Mouse (Mus musculus) retina, adult 2 months (tissue): ENCODE measurements around the gene Gm49337.

ENCODE experiments used
- DNase-seq: peaks from one replicate; pipeline ENCODE4 v3.0.0-alpha.2; 2012; ENCODE audit warnings: low read depth, low spot score

Gene Gm49337

DNA sequence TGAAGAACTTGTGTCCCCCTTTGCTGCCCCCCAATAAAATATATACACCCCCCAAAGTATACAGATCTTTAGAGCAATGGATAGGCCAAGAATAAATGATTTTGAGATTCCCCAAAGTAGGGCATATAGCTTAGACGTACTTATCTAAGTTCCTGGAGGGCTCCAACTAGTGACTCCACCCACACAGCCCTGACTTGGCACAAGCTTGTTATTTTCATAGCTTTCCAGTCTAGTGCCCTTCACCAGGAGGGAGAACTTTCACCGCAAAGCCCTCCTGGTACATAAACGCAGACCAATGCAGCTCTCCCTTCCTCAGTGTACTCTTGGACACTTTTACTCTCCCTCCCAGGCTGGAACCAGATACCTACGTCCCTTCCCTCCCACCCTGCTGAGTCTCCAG, 11.0 kb upstream of the Gm49337 start:
- no peak for DNase-seq

DNA sequence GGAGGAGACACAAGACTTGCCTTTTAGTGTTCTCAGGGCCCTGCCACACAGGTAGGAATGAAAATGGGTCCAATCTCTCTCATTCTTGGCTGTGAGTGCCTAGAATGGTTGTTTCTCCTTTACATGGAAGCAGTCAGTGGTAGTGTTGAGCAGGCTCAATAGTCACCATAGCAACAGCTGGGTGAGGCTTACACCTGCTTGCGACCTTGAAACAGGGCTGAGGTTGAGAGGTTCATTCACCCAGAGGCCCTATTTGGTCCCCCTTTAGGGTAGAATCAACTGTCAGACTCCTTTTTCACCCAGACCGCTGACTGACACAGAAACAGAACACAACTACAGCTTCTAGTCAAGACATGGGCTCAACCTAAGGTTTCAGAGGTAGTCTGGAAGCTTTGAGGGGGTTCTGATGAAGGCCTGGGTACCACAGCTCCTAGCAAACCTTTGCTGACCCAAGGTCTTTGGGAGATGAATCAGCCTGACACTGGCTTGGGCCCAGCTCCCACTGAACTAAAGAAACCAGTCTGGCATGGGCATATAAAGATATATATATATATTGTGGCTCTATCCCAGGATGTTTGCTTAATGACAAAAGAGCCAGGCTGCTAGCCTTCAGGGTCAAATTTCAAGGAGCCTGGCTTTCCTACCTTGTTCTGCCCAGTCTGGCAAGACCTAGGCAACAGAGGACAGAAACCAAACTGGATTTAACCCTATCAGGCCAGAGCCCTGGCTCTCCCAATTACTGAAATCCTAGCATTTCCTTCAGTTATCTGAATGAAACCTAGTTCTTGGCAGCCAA, 8.2 kb upstream of the Gm49337 start:
- no peak for DNase-seq

- DNase-seq: no peak
These were observed 7.3 kb upstream of the Gm49337 start for GRCm38 (mm10) chr4:116165708-116166407.

DNA sequence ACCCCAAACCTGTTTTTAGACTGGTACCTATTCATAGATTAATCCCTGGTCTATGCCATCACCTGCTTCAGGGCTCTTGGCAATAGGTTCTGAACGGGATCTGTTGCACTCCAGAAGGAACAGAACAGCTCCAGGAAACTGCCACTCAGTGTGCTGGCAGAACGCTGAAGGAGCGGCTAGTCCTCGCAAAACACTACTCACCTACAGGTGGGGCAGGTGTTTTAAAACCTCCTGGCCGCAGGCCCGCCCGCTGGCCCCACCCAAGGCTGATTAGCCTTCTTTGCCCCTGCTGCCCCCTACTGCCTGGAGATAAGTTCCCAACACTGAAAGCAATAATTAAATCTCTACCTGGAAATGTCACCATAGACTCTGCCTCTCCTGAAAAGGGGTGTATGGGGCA, 5.8 kb upstream of the Gm49337 start, which contains the start of gene Tspan1:
Gene Tspan1, minus strand, starts transcription at position 198 of the 400 bp plus-strand sequence.
- DNase-seq: no peak

- no peak for DNase-seq
These were observed 4.4 kb upstream of the Gm49337 start for GRCm38 (mm10) chr4:116168617-116169352.

DNA sequence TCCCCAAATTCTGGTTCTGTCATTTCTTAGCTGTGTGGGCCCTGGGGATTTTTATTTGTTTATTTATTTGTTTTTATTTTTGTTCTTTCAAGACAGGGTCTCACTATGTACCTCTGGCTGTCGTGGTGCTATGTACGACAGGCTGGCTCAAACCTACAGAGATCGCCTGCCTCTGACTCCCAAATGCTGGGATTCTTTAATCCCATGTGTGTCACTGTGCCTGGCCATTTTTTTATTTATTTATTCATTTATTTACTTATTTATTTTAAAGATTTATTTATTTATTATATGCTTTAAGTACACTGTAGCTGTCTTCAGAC, 3.9 kb upstream of the Gm49337 start:
- no peak for DNase-seq

GRCm38 (mm10) chr4:116173752-116174151, 568 bp downstream of the Gm49337 start:
- no peak for DNase-seq

- DNase-seq: no peak
These were observed 1.4 kb downstream of the Gm49337 start for GRCm38 (mm10) chr4:116174466-116175116.

DNA sequence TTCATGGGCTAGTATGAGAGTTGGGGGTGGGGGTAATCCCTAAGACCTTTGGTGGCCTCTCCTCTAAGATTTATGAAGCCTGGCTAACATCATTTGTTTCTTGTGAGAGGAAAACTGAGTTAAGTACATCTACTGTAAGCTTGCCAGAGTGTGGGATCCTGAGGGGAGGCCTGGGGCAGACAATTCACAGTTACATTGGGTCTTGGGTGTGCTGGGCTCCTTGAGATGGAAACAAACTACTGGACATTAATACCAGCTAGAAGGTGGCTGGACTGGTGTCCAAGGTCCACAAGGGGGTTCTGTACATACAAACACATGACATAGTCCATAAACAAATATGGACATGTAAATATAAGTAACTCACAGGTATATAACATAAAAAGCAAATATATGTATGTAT, 2.0 kb downstream of the Gm49337 start:
- no peak for DNase-seq

GRCm38 (mm10) chr4:116175711-116176542, 2.7 kb downstream of the Gm49337 start:
- DNase-seq: no peak

DNA sequence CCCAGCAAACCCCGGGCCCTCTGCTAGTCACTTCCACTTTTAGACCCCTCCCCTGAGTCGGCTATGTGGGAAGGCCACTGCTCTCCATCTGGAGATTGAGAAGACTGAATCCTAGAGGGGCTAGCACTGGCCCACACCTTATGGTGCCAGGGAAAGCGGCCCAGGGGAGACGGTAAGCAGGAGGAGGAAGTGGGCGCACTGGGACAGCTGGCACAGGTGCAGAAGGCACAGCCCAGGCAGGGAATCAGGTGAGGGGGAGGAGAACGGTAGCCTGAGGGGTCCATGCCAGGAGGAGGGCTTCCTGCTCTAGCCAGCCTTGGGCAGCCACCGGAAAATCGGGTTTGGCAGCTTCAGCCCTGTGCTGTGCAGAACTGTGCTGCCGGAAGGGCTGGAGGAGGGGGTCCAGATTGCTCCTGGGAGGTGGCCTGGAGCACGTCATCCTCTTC, 3.4 kb downstream of the Gm49337 start:
- DNase-seq: no peak

DNA sequence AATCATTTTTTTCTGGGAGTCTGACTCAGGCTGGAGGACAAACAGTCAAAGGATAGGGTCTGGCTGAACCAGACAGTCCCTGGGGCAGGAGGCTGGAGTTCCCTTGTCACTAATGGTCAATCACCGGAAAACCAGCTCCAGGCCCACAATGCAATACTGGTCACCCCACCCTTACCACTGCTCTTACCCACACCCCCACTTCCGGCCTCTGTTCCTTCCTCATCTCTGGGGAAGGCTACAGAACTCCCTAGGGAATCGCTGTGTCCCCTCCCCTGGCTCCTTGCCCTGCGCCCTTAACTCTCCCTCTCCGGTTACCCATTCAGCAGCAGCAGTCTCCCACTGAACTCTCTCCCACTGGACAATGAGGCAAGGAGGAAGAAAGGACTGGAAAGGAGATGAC, 4.0 kb downstream of the Gm49337 start:
- DNase-seq: no peak

- no peak for DNase-seq
These were observed 8.9 kb downstream of the Gm49337 start for GRCm38 (mm10) chr4:116182079-116182478.

DNA sequence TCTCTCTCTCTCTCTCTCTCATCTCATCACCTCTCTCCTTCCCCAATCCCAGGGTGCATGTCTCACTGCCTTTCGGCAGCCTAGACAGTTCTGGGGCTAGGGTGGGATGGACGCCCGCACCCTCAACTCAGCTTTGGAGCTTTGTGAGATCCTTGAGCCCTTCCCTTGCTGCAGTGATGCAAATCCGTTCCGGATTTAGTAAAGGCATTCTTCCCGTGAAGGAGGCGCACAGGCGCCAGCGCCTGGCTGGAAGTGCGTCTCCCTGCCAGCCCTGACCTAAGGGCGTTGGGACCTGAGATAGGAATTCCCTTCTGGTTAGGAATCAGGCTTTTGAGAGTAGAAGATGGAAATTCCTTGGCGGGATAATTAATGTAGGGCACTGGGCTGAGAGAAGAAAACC, 9.6 kb downstream of the Gm49337 start:
- DNase-seq: no peak

DNA sequence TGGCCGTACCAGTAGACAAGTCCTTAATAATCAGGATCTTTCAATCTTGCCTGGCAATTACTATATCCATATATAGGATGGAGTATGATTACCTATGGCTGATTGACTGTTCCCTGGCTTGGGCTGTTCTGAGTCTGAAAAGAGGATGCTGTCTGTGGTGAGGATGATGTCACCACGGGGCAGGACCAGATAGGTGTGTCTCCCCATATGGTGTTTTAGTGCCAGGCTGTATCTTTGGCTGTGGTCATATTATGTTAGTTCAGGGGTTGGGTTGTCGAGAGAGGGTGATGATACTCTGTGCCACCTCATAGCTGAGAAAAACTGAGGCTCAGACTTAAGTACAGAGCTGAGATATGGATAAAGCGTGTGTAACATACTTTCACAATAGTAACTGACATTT, 11.9 kb downstream of the Gm49337 start:
- DNase-seq: no peak

- no peak for DNase-seq
These were observed 19.2 kb downstream of the Gm49337 start for GRCm38 (mm10) chr4:116192286-116192835.

GRCm38 (mm10) chr4:116193583-116194383, 20.6 kb downstream of the Gm49337 start:
- no peak for DNase-seq

DNA sequence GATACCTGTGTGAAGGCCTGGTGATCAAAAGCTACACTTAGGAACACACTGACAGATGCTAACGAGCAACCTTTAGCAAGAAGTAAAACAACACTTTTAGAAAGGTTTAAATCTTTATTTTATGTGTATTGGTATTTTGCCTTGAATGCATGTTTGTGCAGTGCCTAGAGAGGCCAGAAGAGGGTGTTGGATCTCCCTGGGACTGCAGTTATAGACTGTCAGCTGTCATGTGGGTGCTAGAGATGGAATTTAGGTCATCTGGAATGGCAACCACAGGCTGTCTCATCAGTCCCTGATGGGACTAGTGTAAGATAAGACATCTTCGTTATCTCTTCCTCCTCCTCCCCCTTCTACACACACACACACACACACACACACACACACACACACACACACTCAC, 25.2 kb downstream of the Gm49337 start:
- DNase-seq: no peak

- no peak for DNase-seq
These were observed 31.2 kb downstream of the Gm49337 start for GRCm38 (mm10) chr4:116204422-116204821.

DNA sequence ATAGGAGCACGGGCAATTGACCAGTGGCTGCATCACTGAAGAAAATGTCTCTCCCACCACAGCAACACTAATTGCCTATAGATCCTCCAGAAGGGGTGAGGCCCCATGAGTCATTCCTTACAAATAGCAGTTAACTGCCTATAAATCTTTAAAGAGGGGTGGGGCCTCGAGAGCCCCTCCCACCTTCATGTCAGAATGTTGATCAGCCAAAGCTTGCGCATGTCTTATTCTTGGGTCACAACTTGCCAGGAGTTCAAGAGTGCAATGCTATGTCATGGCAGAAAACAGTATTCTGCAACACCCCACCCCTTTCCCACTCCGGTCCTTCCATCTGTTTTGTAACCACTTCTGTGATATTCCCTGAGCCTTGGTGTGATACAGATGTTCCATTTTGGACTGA, 33.3 kb downstream of the Gm49337 start:
- DNase-seq: no peak
